ENCODE assay signal across 30 mouse cellular contexts in genomic region chr7:37142780-37143179, GRCm38 (mm10).
"Had no signal": no experiment of that assay in that cellular context is flagged by ENCODE, and none has a peak within 500 bp of the region (broad histone marks: within the 10 kb centered on the region; RNA-seq: fewer than 3 reads in every experiment).

No protein-coding gene starts in this region.

- ATAC-seq: lung, postnatal 0 days; midbrain, embryonic 13.5 days; midbrain, embryonic 15.5 days; midbrain, embryonic 16.5 days had no signal

- H3K36me3 ChIP-seq: limb, embryonic 10.5 days; limb, embryonic 12.5 days; limb, embryonic 13.5 days; limb, embryonic 15.5 days; liver, embryonic 13.5 days; liver, embryonic 15.5 days; lung, embryonic 15.5 days; midbrain, embryonic 10.5 days; midbrain, embryonic 12.5 days; midbrain, embryonic 13.5 days; midbrain, embryonic 15.5 days; neural tube, embryonic 12.5 days had no signal

- H3K9me3 ChIP-seq: limb, embryonic 10.5 days; limb, embryonic 13.5 days; limb, embryonic 15.5 days; liver, embryonic 13.5 days; liver, embryonic 15.5 days; lung, embryonic 15.5 days; midbrain, embryonic 10.5 days; midbrain, embryonic 12.5 days; midbrain, embryonic 13.5 days; midbrain, embryonic 15.5 days; neural tube, embryonic 12.5 days had no signal

- H3K27me3 ChIP-seq: limb, embryonic 12.5 days; limb, embryonic 15.5 days; liver, embryonic 13.5 days; liver, embryonic 15.5 days; lung, embryonic 15.5 days; megakaryocyte, embryonic 14.5 days; midbrain, embryonic 12.5 days; midbrain, embryonic 13.5 days; neural tube, embryonic 12.5 days had no signal

- DNase-seq: left cerebral cortex, postnatal 4 days; liver, embryonic 13.5 days; lung, adult 18-20 months; lung, adult 2 months; lung, embryonic 14.5 days; lung, postnatal 10 days; lung, postnatal 14 days; lung, postnatal 36 days; lung, postnatal 4 days; midbrain, embryonic 14.5 days had no signal

- H3K4me2 ChIP-seq: limb, embryonic 12.5 days; limb, embryonic 13.5 days; limb, embryonic 15.5 days; liver, embryonic 11.5 days; liver, embryonic 13.5 days; liver, embryonic 15.5 days; lung, embryonic 14.5 days; lung, embryonic 15.5 days; midbrain, embryonic 11.5 days; midbrain, embryonic 12.5 days; midbrain, embryonic 13.5 days; midbrain, embryonic 15.5 days; neural tube, embryonic 12.5 days had no signal

- H3K4me1 ChIP-seq: limb, embryonic 15.5 days; liver, embryonic 13.5 days; liver, embryonic 15.5 days; lung, embryonic 15.5 days; megakaryocyte, embryonic 14.5 days had no signal

- H3K4me3 ChIP-seq: left cerebral cortex, adult 2 months; limb, embryonic 10.5 days; limb, embryonic 12.5 days; limb, embryonic 13.5 days; limb, embryonic 15.5 days; liver, embryonic 13.5 days; liver, embryonic 15.5 days; lung, embryonic 15.5 days; megakaryocyte, embryonic 14.5 days; midbrain, embryonic 10.5 days; midbrain, embryonic 12.5 days; midbrain, embryonic 13.5 days; midbrain, embryonic 15.5 days; myocyte; neural tube, embryonic 12.5 days had no signal

- H3K9ac ChIP-seq: limb, embryonic 12.5 days; limb, embryonic 13.5 days; limb, embryonic 15.5 days; liver, embryonic 13.5 days; liver, embryonic 14.5 days; liver, embryonic 15.5 days; lung, embryonic 14.5 days; lung, embryonic 15.5 days; midbrain, embryonic 12.5 days; midbrain, embryonic 13.5 days; midbrain, embryonic 15.5 days; neural tube, embryonic 12.5 days had no signal

- H3K27ac ChIP-seq: left cerebral cortex, adult 2 months; limb, embryonic 10.5 days; limb, embryonic 12.5 days; limb, embryonic 13.5 days; limb, embryonic 15.5 days; liver, embryonic 13.5 days; liver, embryonic 14.5 days; liver, embryonic 15.5 days; lung, embryonic 15.5 days; macrophage; midbrain, embryonic 10.5 days; midbrain, embryonic 12.5 days; midbrain, embryonic 13.5 days; midbrain, embryonic 15.5 days; neural tube, embryonic 12.5 days had no signal
